Mouse (Mus musculus) megakaryocyte-erythroid progenitor cell, adult 5-6 weeks (primary cell): ENCODE data around the gene Mob4. TPM values are rescaled to one million over a fixed set of nuclear protein-coding genes. Genes with fewer than 3 reads are reported as not detected.

ENCODE experiments used
- ATAC-seq: replicated peaks from 2 replicates; pipeline ENCODE4 v1.8.0; 2016; ENCODE audit warnings: mild to moderate bottlenecking, inconsistent platforms; ENCODE audit not compliant: severe bottlenecking, poor library complexity, low FRiP score, low TSS enrichment
- total RNA-seq, 2 experiments: library from RNA; stranded (forward) in 1 of 2; stranded (reverse) in 1 of 2; fragments of 200-1000, 215-1000 nt in 1 of 2; fragments of >200 nt in 1 of 2; fragmentation: Nextera tagmentation in 1 of 2; gene quantifications; 2 replicates each; pipeline ENCODE4 v1.2.3; 2014 to 2017

The Mob4 gene
- total RNA-seq, 2 experiments from 2014 or later, result 29.4 to 42.6 TPM

GRCm38 (mm10) chr1:55130190-55130916 is 678 bp upstream of the Mob4 start:
- peak; percentile 46 for ATAC-seq

- ATAC-seq, result peak; percentile 58
Observed at GRCm38 (mm10) chr1:55131424-55132014, 488 bp downstream of the Mob4 start.

GRCm38 (mm10) chr1:55132308-55132707 is 1.3 kb downstream of the Mob4 start:
- no peak for ATAC-seq

GRCm38 (mm10) chr1:55133173-55133572 is 2.1 kb downstream of the Mob4 start:
- ATAC-seq, result no peak

GRCm38 (mm10) chr1:55134301-55134700 is 3.3 kb downstream of the Mob4 start:
- no peak for ATAC-seq

GRCm38 (mm10) chr1:55135846-55136245 is 4.8 kb downstream of the Mob4 start:
- no peak for ATAC-seq

- no peak for ATAC-seq
Observed at GRCm38 (mm10) chr1:55144338-55144737, 13.3 kb downstream of the Mob4 start.

- no peak for ATAC-seq
Observed at GRCm38 (mm10) chr1:55145556-55145955, 14.5 kb downstream of the Mob4 start.

- no peak for ATAC-seq
Observed at GRCm38 (mm10) chr1:55157329-55157728, 26.3 kb downstream of the Mob4 start.

- no peak for ATAC-seq
Observed at GRCm38 (mm10) chr1:55158211-55158610, 27.2 kb downstream of the Mob4 start.

GRCm38 (mm10) chr1:55158821-55159220 is 27.8 kb downstream of the Mob4 start:
- ATAC-seq, result no peak

- no peak for ATAC-seq
Observed at GRCm38 (mm10) chr1:55160218-55160617, 29.2 kb downstream of the Mob4 start.

- ATAC-seq, result no peak
Observed at GRCm38 (mm10) chr1:55160831-55161638, 30.0 kb downstream of the Mob4 start.

GRCm38 (mm10) chr1:55161895-55162294 is 30.9 kb downstream of the Mob4 start:
- peak; percentile 69 for ATAC-seq

GRCm38 (mm10) chr1:55162781-55163180 is 31.8 kb downstream of the Mob4 start:
- no peak for ATAC-seq

GRCm38 (mm10) chr1:55164005-55164404 is 33.0 kb downstream of the Mob4 start:
- 0 out of 2 replicates have a peak, but pooled peaks have one; percentile 26 for ATAC-seq

- ATAC-seq, result no peak
Observed at GRCm38 (mm10) chr1:55167560-55167959, 36.5 kb downstream of the Mob4 start.

- ATAC-seq, result no peak
Observed at GRCm38 (mm10) chr1:55168591-55168990, 37.6 kb downstream of the Mob4 start.

- no peak for ATAC-seq
Observed at GRCm38 (mm10) chr1:55171361-55172325, 40.6 kb downstream of the Mob4 start.
